Comparison of ENCODE assay signal across 1 mouse cellular context in the genomic region with DNA sequence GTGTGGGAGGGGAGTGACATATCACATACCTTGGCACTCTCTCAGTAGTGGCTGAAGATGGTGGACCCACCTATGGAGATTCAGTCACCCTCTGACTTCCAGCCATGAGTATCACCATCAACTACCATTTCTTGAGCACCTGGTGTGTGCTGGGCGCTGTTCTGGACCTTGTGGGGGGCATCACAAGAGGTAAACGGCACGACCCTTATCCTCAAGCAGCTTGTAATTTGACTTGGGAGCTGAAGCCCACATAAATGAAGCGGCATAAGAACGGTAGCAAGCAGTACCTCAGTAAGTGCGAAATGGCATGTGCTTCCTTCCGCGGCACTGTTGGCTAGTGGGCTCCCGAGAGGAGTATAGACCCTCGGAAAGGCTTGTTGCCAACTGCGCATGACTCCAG.
TF ChIP-seq lines count a peak whose summit lies in the region.

No protein-coding gene starts in this region.

TF ChIP-seq in CH12.LX, 34 proteins besides CTCF, POLR2A, EP300 and RAD21:
- TF ChIP-seq KAT2A (IDR thresholded peaks at IDR 0.05; ENCODE audit: insufficient replicate concordance, low read length): no peak
- TF ChIP-seq NRF1 (IDR thresholded peaks at IDR 0.05; ENCODE audit: low read depth, low read length): 0 out of 2 replicates have a peak, but pooled peaks have one; percentile 18
